Mouse (Mus musculus) bone marrow macrophage, adult 2 months (primary cell): ENCODE results near the gene Utp11.

Source experiments
- CTCF ChIP-seq: IDR thresholded peaks from 2 replicates; pipeline ENCODE4 v1.5.1; 2012; ENCODE audit warnings: low read depth, mild to moderate bottlenecking, low read length, moderate library complexity
- POLR2A ChIP-seq: IDR thresholded peaks from 2 replicates; pipeline ENCODE4 v1.6.1; 2012; ENCODE audit warnings: mild to moderate bottlenecking, low read depth, low read length, borderline replicate concordance

GRCm38 (mm10) chr4:124703881-124704796, 10.7 kb upstream of the Utp11 start:
- TF ChIP-seq POLR2A (no peak), CTCF (no peak)
